Mouse (Mus musculus) cerebellum, adult 8-10 months (tissue): ENCODE data around the gene Rhox3e.
"Not testable (repeated sequence)": the region's sequence is repeated elsewhere in the genome, so short reads cannot be mapped to it uniquely, and the experiment has no call there.

ENCODE experiments used
- DNase-seq: peaks from one replicate; pipeline ENCODE4 v3.0.0; 2022

Rhox3e gene

DNA sequence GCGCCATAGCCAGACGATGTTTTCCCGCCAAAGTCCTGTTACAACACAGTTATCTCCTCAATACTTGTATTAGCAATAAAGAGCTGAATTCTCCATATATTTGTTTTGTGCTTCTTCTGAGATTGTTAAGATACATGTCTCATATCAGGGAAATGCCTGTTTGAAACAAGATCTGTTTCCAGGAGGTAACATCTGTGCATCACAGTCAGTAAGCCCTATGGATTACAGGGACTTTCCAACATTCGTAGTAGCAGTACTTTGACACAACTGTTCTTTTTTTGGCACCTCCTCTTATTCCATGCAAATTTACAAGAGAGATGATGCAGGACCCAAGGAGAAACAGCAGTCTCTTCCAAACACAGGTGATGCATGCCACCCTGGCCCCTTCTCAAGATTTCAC is at the start of gene Rhox3e:
TSS of gene Rhox3e (plus strand) at position 301 of the 400 bp plus-strand sequence.
- not testable (repeated sequence) for DNase-seq

DNA sequence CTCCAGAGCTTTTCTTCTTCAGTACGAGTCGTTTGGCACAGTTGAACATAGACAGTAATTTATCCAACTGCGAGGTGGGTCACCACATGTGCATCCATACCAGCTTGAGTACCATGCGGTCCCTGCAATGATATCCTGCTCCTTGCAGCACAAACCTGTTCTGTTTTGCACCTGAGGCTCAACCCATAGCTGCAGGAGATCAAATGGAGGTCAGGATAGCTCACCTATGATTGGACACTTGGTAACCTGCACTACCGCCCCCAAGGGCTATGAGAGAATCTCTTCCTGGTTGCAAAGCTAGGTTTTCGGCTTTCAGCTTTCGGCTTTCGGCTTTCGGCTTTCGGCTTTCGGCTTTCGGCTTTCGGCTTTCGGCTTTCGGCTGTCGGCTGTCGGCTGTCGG is 27.8 kb upstream of the Rhox3e start, which contains the start of gene Rhox4d:
TSS of gene Rhox4d (plus strand) at position 301 of the 400 bp plus-strand sequence.
- DNase-seq: not testable (repeated sequence)

- not testable (repeated sequence) for DNase-seq
Measured at GRCm38 (mm10) chrX:37530152-37530551, 11.7 kb upstream of the Rhox3e start, which contains the start of gene Rhox2e. Gene Rhox2e, plus strand, starts transcription at chrX:37530452.

DNA sequence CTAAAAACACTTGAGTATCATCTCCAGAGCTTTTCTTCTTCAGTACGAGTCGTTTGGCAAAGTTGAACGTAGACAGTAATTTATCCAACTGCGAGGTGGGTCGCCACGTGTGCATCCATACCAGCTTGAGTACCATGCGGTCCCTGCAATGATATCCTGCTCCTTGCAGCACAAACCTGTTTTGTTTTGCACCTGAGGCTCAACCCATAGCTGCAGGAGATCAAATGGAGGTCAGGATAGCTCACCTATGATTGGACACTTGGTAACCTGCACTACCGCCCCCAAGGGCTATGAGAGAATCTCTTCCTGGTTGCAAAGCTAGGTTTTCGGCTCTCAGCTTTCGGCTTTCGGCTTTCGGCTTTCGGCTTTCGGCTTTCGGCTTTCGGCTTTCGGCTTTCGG is 15.3 kb downstream of the Rhox3e start, which contains the start of gene Rhox4e:
TSS of gene Rhox4e (plus strand) at position 301 of the 400 bp plus-strand sequence.
- not testable (repeated sequence) for DNase-seq

- DNase-seq: not testable (repeated sequence)
Measured at GRCm38 (mm10) chrX:37571105-37571504, 29.3 kb downstream of the Rhox3e start, which contains the start of gene Rhox2f. Gene Rhox2f, plus strand, starts transcription at chrX:37571405.

- not testable (repeated sequence) for DNase-seq
Measured at GRCm38 (mm10) chrX:37572638-37573037, 30.8 kb downstream of the Rhox3e start.

- DNase-seq: not testable (repeated sequence)
Measured at GRCm38 (mm10) chrX:37580692-37581091, 38.9 kb downstream of the Rhox3e start, which contains the start of gene Rhox3f. Gene Rhox3f, plus strand, starts transcription at chrX:37580992.
